Mouse (Mus musculus) G1E (cell line): ENCODE results near the gene Ahsa2.

Experiments
- CTCF ChIP-seq: IDR thresholded peaks from 2 replicates; pipeline ENCODE4 v1.5.1; 2012; ENCODE audit warnings: low read depth, low read length, inconsistent platforms, mixed read lengths
- GATA1 ChIP-seq: IDR thresholded peaks from 2 replicates; pipeline ENCODE4 v1.6.1; 2012; ENCODE audit warnings: borderline replicate concordance, low read length, inconsistent platforms, mixed read lengths
- GATA2 ChIP-seq: IDR thresholded peaks from 2 replicates; pipeline ENCODE4 v1.6.1; 2012; ENCODE audit warnings: low read depth, low read length, inconsistent platforms, borderline replicate concordance
- POLR2AphosphoS5 ChIP-seq: IDR thresholded peaks from 2 replicates; pipeline ENCODE4 v1.6.1; 2012; ENCODE audit warnings: low read depth, low read length, inconsistent platforms; ENCODE audit not compliant: insufficient replicate concordance

DNA sequence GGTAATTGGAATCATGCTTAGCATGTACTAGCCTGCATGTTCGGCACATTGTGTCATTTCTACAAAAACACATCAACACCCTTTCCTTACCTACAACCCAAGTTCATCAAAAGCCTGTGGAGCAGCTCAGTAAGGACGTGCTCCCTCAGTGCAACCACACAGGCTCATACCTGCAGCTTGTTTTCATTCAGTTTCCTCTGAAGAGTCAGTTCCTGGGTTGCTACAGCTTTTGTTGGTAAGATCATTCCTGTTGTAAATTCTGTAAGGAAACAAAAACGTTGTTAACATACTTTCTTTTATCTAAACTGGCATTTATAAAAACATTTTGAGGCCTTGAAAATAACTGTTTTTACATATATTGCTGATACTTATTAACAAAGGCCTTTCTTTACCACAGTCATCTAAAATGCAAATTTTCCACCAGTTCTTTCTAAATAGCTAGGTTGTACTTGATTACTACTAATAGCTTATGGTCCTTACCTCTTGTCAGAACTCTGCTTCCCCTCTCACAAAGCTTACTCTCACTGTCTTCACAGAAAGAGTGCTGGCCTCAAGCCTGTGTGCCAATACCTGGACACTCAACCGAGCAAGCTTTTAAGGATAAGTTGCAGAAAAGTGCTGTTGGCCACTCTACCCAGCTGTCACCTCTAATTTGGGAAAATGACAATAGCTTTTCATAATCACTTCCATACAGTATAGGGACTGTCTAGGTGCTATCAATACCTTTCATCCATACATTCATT, 5.6 kb downstream of the Ahsa2 start:
- no peak for TF ChIP-seq CTCF
- no peak for TF ChIP-seq GATA2
- no peak for TF ChIP-seq POLR2AphosphoS5
- no peak for TF ChIP-seq GATA1
